Mouse (Mus musculus) megakaryocyte, embryonic 14.5 days (primary cell): ENCODE data around the gene Tnnt3. TPM values are rescaled to one million over a fixed set of nuclear protein-coding genes. Genes with fewer than 3 reads are reported as not detected.

Experiments
- H3K27me3 ChIP-seq: replicated peaks from 2 replicates; pipeline ENCODE3; 2012; ENCODE audit warnings: inconsistent platforms
- H3K36me3 ChIP-seq: replicated peaks from 2 replicates; pipeline ENCODE3; 2012; ENCODE audit warnings: low read length, inconsistent platforms, mixed read lengths
- H3K4me1 ChIP-seq: 2 replicates; pipeline ENCODE4 v1.6.1; 2012; ENCODE audit warnings: inconsistent platforms
- H3K4me3 ChIP-seq: replicated peaks from 2 replicates; pipeline ENCODE3; 2012; ENCODE audit warnings: moderate library complexity, mild to moderate bottlenecking, inconsistent platforms
- H3K9me3 ChIP-seq: 2 replicates; pipeline ENCODE4 v1.6.1; 2012; ENCODE audit warnings: inconsistent platforms
- FLI1 ChIP-seq: IDR thresholded peaks from 2 replicates; pipeline ENCODE4 v1.6.1; 2012; ENCODE audit warnings: low read length, inconsistent platforms, mixed read lengths
- GATA1 ChIP-seq: IDR thresholded peaks from 3 replicates; pipeline ENCODE4 v1.6.1; 2012; ENCODE audit warnings: mixed read lengths, low read length, inconsistent platforms, borderline replicate concordance
- polyA plus RNA-seq: library from polyadenylated mRNA; stranded (reverse); fragments of >175 nt; gene quantifications from 2 replicates; pipeline ENCODE4 v1.2.3, GENCODE M21; 2012; ENCODE audit warnings: low replicate concordance; ENCODE audit not compliant: insufficient read depth

The Tnnt3 gene
- polyA plus RNA-seq, 1 experiment = not detected

GRCm38 (mm10) chr7:142558511-142559146, 60.0 kb downstream of the Tnnt3 start:
- H3K4me3 ChIP-seq = no peak overlapping the region
- TF ChIP-seq FLI1 (no peak), GATA1 (no peak)
- no peaks in the 10 kb centered on the region for H3K4me1 ChIP-seq
- H3K36me3 ChIP-seq = no peaks in the 10 kb centered on the region
- H3K27me3 ChIP-seq = peaks cover 71% of the 10 kb centered on the region
- H3K9me3 ChIP-seq = no peaks in the 10 kb centered on the region

- H3K4me1 ChIP-seq = no peaks in the 10 kb centered on the region
Observed at GRCm38 (mm10) chr7:142559651-142560175, 61.1 kb downstream of the Tnnt3 start.

GRCm38 (mm10) chr7:142560942-142561855, 62.6 kb downstream of the Tnnt3 start:
- Histone ChIP-seq H3K9me3 (no peaks in the 10 kb centered on the region), H3K27me3 (peaks cover 71% of the 10 kb centered on the region), H3K4me3 (no peak overlapping the region), H3K36me3 (no peaks in the 10 kb centered on the region), H3K4me1 (no peaks in the 10 kb centered on the region)
- TF ChIP-seq FLI1 (no peak), GATA1 (no peak)

More at GRCm38 (mm10) chr7:142559651-142560175, 61.1 kb downstream of the Tnnt3 start:
- TF ChIP-seq GATA1 (no peak), FLI1 (no peak)
- Histone ChIP-seq H3K27me3 (peaks cover 72% of the 10 kb centered on the region), H3K36me3 (no peaks in the 10 kb centered on the region), H3K4me3 (no peak overlapping the region), H3K9me3 (no peaks in the 10 kb centered on the region)

DNA sequence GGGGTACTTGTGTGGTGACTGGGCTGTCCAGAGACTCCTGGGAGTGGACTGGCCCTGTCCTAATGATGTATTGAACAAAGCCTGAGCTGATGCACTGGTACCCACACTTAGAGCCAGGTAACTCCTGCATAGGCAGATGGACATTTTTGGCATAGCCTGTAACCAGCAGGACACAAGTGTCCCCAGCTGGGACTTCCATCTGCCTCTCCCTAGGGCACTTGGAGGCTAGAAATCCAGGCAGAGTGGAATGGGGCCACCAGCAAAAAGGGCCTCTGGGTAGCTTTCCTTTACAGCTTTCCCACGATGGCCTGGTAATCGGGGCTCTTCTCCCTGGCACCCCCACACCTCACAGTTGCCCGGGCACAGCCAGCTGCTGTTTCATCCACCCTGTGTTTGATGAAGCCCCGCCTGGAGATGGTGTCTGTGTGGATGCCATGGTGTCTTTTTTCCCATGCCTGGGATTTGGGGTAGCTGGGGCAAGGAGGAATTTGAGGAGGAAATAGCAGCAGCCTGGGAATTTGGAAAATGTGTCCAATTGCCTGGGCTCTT, 63.3 kb downstream of the Tnnt3 start:
- Histone ChIP-seq H3K4me3 (no peak overlapping the region), H3K9me3 (no peaks in the 10 kb centered on the region), H3K27me3 (peaks cover 74% of the 10 kb centered on the region), H3K4me1 (peaks cover 1% of the 10 kb centered on the region; the same call in 1 of the 2 replicates), H3K36me3 (no peaks in the 10 kb centered on the region)
- no peak for TF ChIP-seq GATA1
- TF ChIP-seq FLI1 = no peak

DNA sequence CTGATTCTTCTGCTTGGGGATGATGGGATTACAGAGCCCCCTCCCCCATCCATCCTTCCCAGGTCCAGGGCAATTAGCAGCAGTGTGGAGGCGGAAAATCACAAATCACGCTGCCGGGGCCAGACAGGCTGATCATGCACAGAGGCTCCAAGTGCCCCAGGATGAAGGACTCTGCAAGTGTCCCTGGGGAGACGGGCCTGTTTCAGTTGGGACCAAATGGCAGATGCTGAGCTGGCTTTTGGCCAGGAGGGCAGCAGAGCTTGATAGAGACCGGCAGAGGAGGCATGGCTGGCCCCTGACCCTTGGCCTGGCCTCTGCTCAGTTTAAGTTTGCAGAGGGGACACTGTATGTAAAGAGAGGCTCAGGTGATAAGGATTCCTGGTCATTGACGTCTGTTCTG, 64.5 kb downstream of the Tnnt3 start:
- H3K4me3 ChIP-seq = no peak overlapping the region
- peaks cover 11% of the 10 kb centered on the region; the same call in 1 of the 2 replicates for H3K4me1 ChIP-seq
- no peaks in the 10 kb centered on the region for H3K36me3 ChIP-seq
- H3K27me3 ChIP-seq = peaks cover 80% of the 10 kb centered on the region
- no peak for TF ChIP-seq GATA1
- no peak for TF ChIP-seq FLI1
- H3K9me3 ChIP-seq = no peaks in the 10 kb centered on the region

- H3K4me1 ChIP-seq = peaks cover 11% of the 10 kb centered on the region; the same call in 1 of the 2 replicates
Observed at GRCm38 (mm10) chr7:142564955-142565643, 66.5 kb downstream of the Tnnt3 start.

More at GRCm38 (mm10) chr7:142564955-142565643, 66.5 kb downstream of the Tnnt3 start:
- Histone ChIP-seq H3K4me3 (no peak overlapping the region), H3K9me3 (no peaks in the 10 kb centered on the region), H3K27me3 (peaks cover 84% of the 10 kb centered on the region), H3K36me3 (no peaks in the 10 kb centered on the region)
- TF ChIP-seq FLI1 (no peak), GATA1 (no peak)

Other genes with a start within 250 kb of the Tnnt3 start
- gene Gm2431, start 240.5 kb upstream of the Tnnt3 start, polyA plus RNA-seq = not detected in 2 replicates
- not detected in 2 replicates for gene Gm4559, start 224.5 kb upstream of the Tnnt3 start, polyA plus RNA-seq
- gene Krtap5-1, start 201.7 kb upstream of the Tnnt3 start, polyA plus RNA-seq = not detected in 2 replicates
- not detected in 2 replicates for gene Krtap5-4, start 195.3 kb upstream of the Tnnt3 start, polyA plus RNA-seq
- 3.4 and 19.5 TPM in 2 replicates for gene Ifitm10, start 125.1 kb upstream of the Tnnt3 start, polyA plus RNA-seq
- 14.0 and 303 TPM in 2 replicates for gene Gm49369, start 116.2 kb upstream of the Tnnt3 start, polyA plus RNA-seq
- 432 and 816 TPM in 2 replicates for gene Ctsd, start 110.8 kb upstream of the Tnnt3 start, polyA plus RNA-seq
- gene Syt8, start 64.0 kb upstream of the Tnnt3 start, polyA plus RNA-seq = 3.4 TPM in 1 of 2 replicates, not detected in the other
- gene Tnni2, start 57.0 kb upstream of the Tnnt3 start, polyA plus RNA-seq = 3.4 TPM in 1 of 2 replicates, not detected in the other
- 10.1 and 33.2 TPM in 2 replicates for gene Lsp1, start 38.0 kb upstream of the Tnnt3 start, polyA plus RNA-seq
- 10.5 TPM in 2 replicates for gene Mrpl23, start 33.9 kb downstream of the Tnnt3 start, polyA plus RNA-seq
- gene Igf2, start 168.0 kb downstream of the Tnnt3 start, polyA plus RNA-seq = not detected in 2 replicates
- gene Gm49394, start 171.1 kb downstream of the Tnnt3 start, polyA plus RNA-seq = not detected in 2 replicates
- not detected in 2 replicates for gene Ins2, start 244.5 kb downstream of the Tnnt3 start, polyA plus RNA-seq